Mouse (Mus musculus) small intestine, adult 2 months (tissue): ENCODE measurements around the gene Tspan9. TPM values are rescaled to one million over a fixed set of nuclear protein-coding genes. Genes with fewer than 3 reads are reported as not detected.

Experiments used
- H3K27ac ChIP-seq: fragments of 200-500 bp; 2 replicates; pipeline ENCODE4 v1.5.1; 2012; ENCODE audit warnings: low read depth, low read length, control low read depth, inconsistent platforms; ENCODE audit not compliant: insufficient read depth
- H3K27me3 ChIP-seq: fragments of 200-500 bp; 2 replicates; pipeline ENCODE4 v1.6.1; 2012; ENCODE audit warnings: mild to moderate bottlenecking, moderate library complexity, low read length, inconsistent platforms; ENCODE audit not compliant: control insufficient read depth, insufficient read depth
- H3K36me3 ChIP-seq: fragments of 200-500 bp; 2 replicates; pipeline ENCODE4 v1.6.1; 2012; ENCODE audit warnings: mild to moderate bottlenecking, low read length, control low read depth, inconsistent platforms; ENCODE audit not compliant: control insufficient read depth, insufficient read depth
- H3K4me1 ChIP-seq: fragments of 200-500 bp; 2 replicates; pipeline ENCODE4 v1.6.1; 2012; ENCODE audit warnings: low read length, inconsistent platforms, mixed read lengths; ENCODE audit not compliant: control insufficient read depth, insufficient read depth, insufficient read length
- H3K4me3 ChIP-seq: fragments of 200-500 bp; 2 replicates; pipeline ENCODE4 v1.5.1; 2012; ENCODE audit warnings: low read depth, mild to moderate bottlenecking, control low read depth, inconsistent platforms, low read length, moderate library complexity
- CTCF ChIP-seq: fragments of 200-500 bp; IDR thresholded peaks from 2 replicates; pipeline ENCODE4 v1.5.1; 2012; ENCODE audit warnings: low read depth, mild to moderate bottlenecking, control low read depth, inconsistent platforms, low read length, moderate library complexity, mixed read lengths; ENCODE audit not compliant: insufficient replicate concordance, insufficient read length; ENCODE audit errors: extremely low read depth
- POLR2A ChIP-seq: fragments of 200-500 bp; IDR thresholded peaks from 2 replicates; pipeline ENCODE4 v1.6.1; 2012; ENCODE audit warnings: low read depth, mild to moderate bottlenecking, control low read depth, inconsistent platforms, low read length, moderate library complexity
- WGBS: fragments of 180-500 bp; shearing (Covaris S2); methylation state at CpG from one replicate; pipeline ENCODE4 v1.1.7; 2018; 5-methylcytosine and 5-hydroxymethylcytosine counted together
- polyA plus RNA-seq: library from polyadenylated mRNA; depleted of rRNA; stranded (reverse); fragments of >200 nt; gene quantifications from 2 replicates; pipeline ENCODE4 v1.2.3, GENCODE M21; 2012

Tspan9 gene
- polyA plus RNA-seq, 1 experiment, result 20.6 TPM

- TF ChIP-seq POLR2A (no peak), CTCF (no peak)
- Histone ChIP-seq H3K4me3 (no peak overlapping the region), H3K27me3 (no peaks in the 10 kb centered on the region), H3K36me3 (no peaks in the 10 kb centered on the region), H3K27ac (no peak overlapping the region), H3K4me1 (peaks cover 4% of the 10 kb centered on the region; the same call in 1 of the 2 replicates)
- WGBS, result 90% methylated on average over 8 of the region's 8 CpGs
These were observed 150.4 kb downstream of the Tspan9 start for GRCm38 (mm10) chr6:127992993-127993392.

GRCm38 (mm10) chr6:127991509-127992176 is 151.8 kb downstream of the Tspan9 start:
- WGBS, result 68% methylated on average over 11 of the region's 11 CpGs
- H3K4me1 ChIP-seq, result peaks cover 4% of the 10 kb centered on the region; the same call in 1 of the 2 replicates
- H3K27me3 ChIP-seq, result no peaks in the 10 kb centered on the region
- H3K36me3 ChIP-seq, result no peaks in the 10 kb centered on the region
- peak overlapping the region; percentile 35 for H3K27ac ChIP-seq
- TF ChIP-seq CTCF (no peak), POLR2A (no peak)
- H3K4me3 ChIP-seq, result peak overlapping the region; percentile 20; the same call in 1 of the 2 replicates

- H3K36me3 ChIP-seq, result no peaks in the 10 kb centered on the region
- no peak for TF ChIP-seq POLR2A
- no peak for TF ChIP-seq CTCF
- no peaks in the 10 kb centered on the region for H3K27me3 ChIP-seq
- WGBS, result 54% methylated on average over 11 of the region's 11 CpGs
- H3K4me1 ChIP-seq, result peaks cover 4% of the 10 kb centered on the region; the same call in 1 of the 2 replicates
- peak overlapping the region; percentile 6; the same call in 1 of the 2 replicates for H3K27ac ChIP-seq
- H3K4me3 ChIP-seq, result no peak overlapping the region
These were observed 153.7 kb downstream of the Tspan9 start for GRCm38 (mm10) chr6:127989624-127990212.

GRCm38 (mm10) chr6:127988944-127989494 is 154.4 kb downstream of the Tspan9 start:
- WGBS, result 84% methylated on average over 12 of the region's 12 CpGs
- Histone ChIP-seq H3K36me3 (no peaks in the 10 kb centered on the region), H3K27ac (no peak overlapping the region), H3K27me3 (no peaks in the 10 kb centered on the region), H3K4me1 (peaks cover 4% of the 10 kb centered on the region; the same call in 1 of the 2 replicates), H3K4me3 (no peak overlapping the region)
- TF ChIP-seq CTCF, result no peak
- TF ChIP-seq POLR2A, result no peak

- 83% methylated on average over 14 of the region's 14 CpGs for WGBS
- no peak overlapping the region for H3K4me3 ChIP-seq
- TF ChIP-seq POLR2A, result no peak
- H3K27ac ChIP-seq, result no peak overlapping the region
- peaks cover 4% of the 10 kb centered on the region; the same call in 1 of the 2 replicates for H3K4me1 ChIP-seq
- H3K36me3 ChIP-seq, result no peaks in the 10 kb centered on the region
- H3K27me3 ChIP-seq, result no peaks in the 10 kb centered on the region
These were observed 156.0 kb downstream of the Tspan9 start for GRCm38 (mm10) chr6:127987374-127987773.

- Histone ChIP-seq H3K4me1 (peaks cover 4% of the 10 kb centered on the region; the same call in 1 of the 2 replicates), H3K36me3 (no peaks in the 10 kb centered on the region), H3K4me3 (no peak overlapping the region), H3K27ac (no peak overlapping the region), H3K27me3 (no peaks in the 10 kb centered on the region)
- WGBS, result 53% methylated on average over 9 of the region's 9 CpGs
- TF ChIP-seq POLR2A, result no peak
- TF ChIP-seq CTCF, result no peak
These were observed 157.0 kb downstream of the Tspan9 start for GRCm38 (mm10) chr6:127986357-127986756.

- Histone ChIP-seq H3K27ac (no peak overlapping the region), H3K4me1 (no peaks in the 10 kb centered on the region), H3K4me3 (no peak overlapping the region), H3K27me3 (no peaks in the 10 kb centered on the region), H3K36me3 (no peaks in the 10 kb centered on the region)
- WGBS, result 18% methylated on average over 8 of the region's 8 CpGs
- TF ChIP-seq POLR2A, result no peak
These were observed 162.2 kb downstream of the Tspan9 start for GRCm38 (mm10) chr6:127981176-127981575.
